In genomic region chr6:101329499-101329898, GRCm38 (mm10) we compare ENCODE assay signal across 13 mouse cellular contexts. TPM values are rescaled to one million over a fixed set of nuclear protein-coding genes. Genes with fewer than 3 reads are reported as not detected.
DNase-seq lines count a peak whose midpoint lies in the region; ATAC-seq and TF ChIP-seq lines count a peak whose summit lies in the region.
"Had no signal": no experiment of that assay in that cellular context is flagged by ENCODE, and none has a peak within 500 bp of the region (broad histone marks: within the 10 kb centered on the region; RNA-seq: fewer than 3 reads in every experiment).

No protein-coding gene starts in this region.

- intact Hi-C loops in heart, postnatal 10 days (cut with DNase I): loop anchor here (5.0 kb wide), 1 partner anchor 52 kb away; no protein-coding TSS in a partner anchor

- H3K9me3 ChIP-seq in heart, embryonic 12.5 days (replicated peaks): no peaks in the 10 kb centered on the region
- no peaks in the 10 kb centered on the region for H3K9me3 ChIP-seq in kidney, postnatal 0 days (replicated peaks; ENCODE audit: low read length)
- no peaks in the 10 kb centered on the region for H3K9me3 ChIP-seq in limb, embryonic 11.5 days (ENCODE audit: control insufficient read depth, low read length)

- peak overlapping the region; percentile 23; the same call in 1 of the 2 replicates for H3K4me2 ChIP-seq in heart, embryonic 12.5 days
- H3K4me2 ChIP-seq in kidney, postnatal 0 days (ENCODE audit: low read length): no peak overlapping the region
- no peak overlapping the region for H3K4me2 ChIP-seq in limb, embryonic 11.5 days (ENCODE audit: low read depth, severe bottlenecking)

- peaks cover 83% of the 10 kb centered on the region for H3K4me1 ChIP-seq in heart, embryonic 12.5 days (replicated peaks)
- H3K4me1 ChIP-seq in kidney, postnatal 0 days (replicated peaks; ENCODE audit: insufficient read depth, low read length): peaks cover 20% of the 10 kb centered on the region; the same call in 1 of the 2 replicates
- peaks cover 62% of the 10 kb centered on the region for H3K4me1 ChIP-seq in kidney, adult 2 months (ENCODE audit: control insufficient read depth, insufficient read depth, low read length)
- H3K4me1 ChIP-seq in limb, embryonic 11.5 days (ENCODE audit: control insufficient read depth, insufficient read depth, low read length): peaks cover 31% of the 10 kb centered on the region

- peak overlapping the region; percentile 89 for H3K27ac ChIP-seq in heart, embryonic 12.5 days (ENCODE audit: poor library complexity, severe bottlenecking)
- peak overlapping the region; percentile 31; the same call in 1 of the 2 replicates for H3K27ac ChIP-seq in kidney, postnatal 0 days
- H3K27ac ChIP-seq in kidney, adult 2 months (ENCODE audit: insufficient read depth, low read depth, low read length): no peak overlapping the region
- no peak overlapping the region for H3K27ac ChIP-seq in limb, embryonic 11.5 days (replicated peaks; ENCODE audit: low read depth, low read length)
- H3K27ac ChIP-seq: left cerebral cortex, adult 2 months had no signal

- no peak for TF ChIP-seq CTCF in kidney, postnatal 0 days (IDR thresholded peaks at IDR 0.05; ENCODE audit: low read depth)
- no peak for TF ChIP-seq CTCF in kidney, adult 2 months (conservative IDR thresholded peaks at IDR 0.05; ENCODE audit: insufficient read depth, insufficient read length, low read depth, low read length)

- no peaks in the 10 kb centered on the region for H3K27me3 ChIP-seq in heart, embryonic 12.5 days (replicated peaks)
- H3K27me3 ChIP-seq in kidney, postnatal 0 days (ENCODE audit: insufficient read depth, low read length): no peaks in the 10 kb centered on the region
- H3K27me3 ChIP-seq in kidney, adult 2 months (replicated peaks; ENCODE audit: control insufficient read depth, insufficient read depth, low read length): no peaks in the 10 kb centered on the region
- no peaks in the 10 kb centered on the region for H3K27me3 ChIP-seq in limb, embryonic 11.5 days (ENCODE audit: control insufficient read depth, insufficient read depth, low read length)

- no peak for TF ChIP-seq POLR2A in kidney, adult 2 months (IDR thresholded peaks at IDR 0.05; ENCODE audit: low read depth, low read length)

- ATAC-seq in heart, embryonic 12.5 days (ENCODE audit: insufficient number of reproducible peaks, low FRiP score): no peak
- ATAC-seq in kidney, postnatal 0 days (replicated peaks; ENCODE audit: low FRiP score, low read depth): no peak
- no peak for ATAC-seq in limb, embryonic 11.5 days (ENCODE audit: insufficient number of reproducible peaks, low FRiP score, low TSS enrichment, low read depth)
- ATAC-seq in granulocyte monocyte progenitor cell, adult 5-6 weeks (replicated peaks; ENCODE audit: poor library complexity, severe bottlenecking): no peak
- ATAC-seq: hindbrain, embryonic 16.5 days had no signal

- DNase-seq in heart, postnatal 10 days: no peak
- peak; percentile 62 for DNase-seq in kidney, postnatal 0 days (ENCODE audit: low spot score)
- no peak for DNase-seq in kidney, adult 2 months
- DNase-seq in embryo, embryonic 9.5 days (ENCODE audit: extremely low spot score): peak; percentile 56
- peak; percentile 43 for DNase-seq in limb, embryonic 11.5 days (ENCODE audit: low spot score)
- no peak for DNase-seq in adrenal gland, adult (ENCODE audit: inconsistent age in 2 of 2, low spot score in 1 of 2)
- DNase-seq: liver had no signal

- 18% methylated on average over 6 of the region's 6 CpGs for WGBS in heart, embryonic 12.5 days
- WGBS in kidney, postnatal 0 days: 19% methylated on average over 6 of the region's 6 CpGs
- WGBS in kidney, adult 2 months: 59% methylated on average over 6 of the region's 6 CpGs
- 7% methylated on average over 6 of the region's 6 CpGs for WGBS in limb, embryonic 11.5 days

- no peak overlapping the region; the same call in 1 of the 2 replicates for H3K9ac ChIP-seq in heart, embryonic 12.5 days
- no peak overlapping the region for H3K9ac ChIP-seq in kidney, postnatal 0 days (ENCODE audit: low read depth, low read length)
- H3K9ac ChIP-seq in limb, embryonic 11.5 days (ENCODE audit: low read length): no peak overlapping the region

- no peaks in the 10 kb centered on the region for H3K36me3 ChIP-seq in heart, embryonic 12.5 days
- H3K36me3 ChIP-seq in kidney, postnatal 0 days (ENCODE audit: insufficient read depth, low read length): no peaks in the 10 kb centered on the region
- no peaks in the 10 kb centered on the region for H3K36me3 ChIP-seq in kidney, adult 2 months (ENCODE audit: control insufficient read depth, insufficient read depth, low read length)
- no peaks in the 10 kb centered on the region for H3K36me3 ChIP-seq in limb, embryonic 11.5 days (ENCODE audit: control insufficient read depth, insufficient read depth, low read length)
- H3K36me3 ChIP-seq: G1E had no signal

- no peak overlapping the region for H3K4me3 ChIP-seq in heart, embryonic 12.5 days
- H3K4me3 ChIP-seq in kidney, postnatal 0 days (replicated peaks; ENCODE audit: low read depth, low read length): no peak overlapping the region
- no peak overlapping the region for H3K4me3 ChIP-seq in kidney, adult 2 months (ENCODE audit: insufficient read depth, low read depth, low read length)
- no peak overlapping the region for H3K4me3 ChIP-seq in limb, embryonic 11.5 days (ENCODE audit: low read depth, low read length)
- H3K4me3 ChIP-seq: left cerebral cortex, adult 2 months had no signal

RNA-seq across cellular contexts. Expression of gene Pdzrn3, which starts 48.2 kb away (rescaled TPM):
- polyA plus RNA-seq in heart, embryonic 12.5 days (2016; fragmentation: Nextera tagmentation; extraction: Ambion mirVana): 13.6 and 14.0 TPM in 2 replicates
- 10 to 100 TPM; 41.4 to 69.5 TPM for total RNA-seq in heart, postnatal 10 days (2021)
- polyA plus RNA-seq in kidney, postnatal 0 days (2015; fragmentation: Nextera tagmentation; extraction: Ambion mirVana): 6.3 and 7.0 TPM in 2 replicates
- polyA plus RNA-seq in kidney, adult 2 months (2012; rRNA removed): 11.9 and 14.2 TPM in 2 replicates
- polyA plus RNA-seq in limb, embryonic 11.5 days (2014; fragmentation: Nextera tagmentation; extraction: Ambion mirVana): 10.4 and 11.1 TPM in 2 replicates
- total RNA-seq in granulocyte monocyte progenitor cell, adult 5-6 weeks (2014; fragmentation: Nextera tagmentation): not detected in 2 replicates
- not detected in 2 replicates for total RNA-seq in granulocyte monocyte progenitor cell, adult 5-6 weeks (2017)
- total RNA-seq: common myeloid progenitor, adult 5-6 weeks had no signal
- polyA plus RNA-seq: G1E had no signal

Comparison
In these comparisons a context has a peak if more than half of its experiments do, and no peak if none do; other contexts are left out.
1. H3K27ac ChIP-seq: peak in heart, embryonic 12.5 days (single experiment) and kidney, postnatal 0 days (single experiment); none in kidney, adult 2 months (single experiment) and limb, embryonic 11.5 days (single experiment).
2. DNase-seq: peak in kidney, postnatal 0 days (single experiment), embryo, embryonic 9.5 days (single experiment) and limb, embryonic 11.5 days (single experiment); none in heart, postnatal 10 days (0 of 2), kidney, adult 2 months (single experiment) and adrenal gland, adult (0 of 2).